Mouse (Mus musculus): ENCODE measurements at regions not wholly inside any gene's neighbourhood (a gene's known extent, or its start where the extent isn't known, plus 50 kb on each side); places are given as distances from the start of the nearest gene placed in this dataset.

GRCm38 (mm10) chr7:73628071-73628470, 86.4 kb upstream of the Chd2 start:
- no peak for TF ChIP-seq CTCF (IDR thresholded peaks at IDR 0.05; ENCODE audit: low read depth, low read length)
- no peak for TF ChIP-seq POLR2A (IDR thresholded peaks at IDR 0.05; ENCODE audit: borderline replicate concordance, low read depth, low read length)

Measured in bone marrow macrophage, adult 2 months (primary cell).